Mouse (Mus musculus) MEL (cell line): Measurements from ENCODE around the gene Parp11. TPM values are rescaled to one million over a fixed set of nuclear protein-coding genes. Genes with fewer than 3 reads are reported as not detected.

Experiments
- DNase-seq: peaks from one replicate; pipeline ENCODE4 v3.0.0; 2011; ENCODE audit warnings: low read depth, low spot score
- H3K27ac ChIP-seq: 2 replicates; pipeline ENCODE4 v1.5.1; 2012; ENCODE audit warnings: low read depth, mild to moderate bottlenecking, control low read depth, low read length, moderate library complexity; ENCODE audit not compliant: control insufficient read depth
- H3K27me3 ChIP-seq, 2 experiments: fragments of 150-350 bp in 1 of 2; sonication (generic) in 1 of 2; 2 replicates each; pipeline ENCODE4 v1.6.1; 2012; ENCODE audit warnings: low read length in 2 of 2, mild to moderate bottlenecking in 2 of 2, improper control_type of control experiment in 1 of 2, moderate library complexity in 1 of 2; ENCODE audit not compliant: insufficient read depth in 2 of 2, control insufficient read depth in 1 of 2
- H3K36me3 ChIP-seq, 2 experiments: 2 replicates each; pipeline ENCODE4 v1.6.1; 2012 to 2014; ENCODE audit warnings: low read length in 2 of 2, improper control_type of control experiment in 1 of 2, inconsistent platforms in 1 of 2, mild to moderate bottlenecking in 1 of 2; ENCODE audit not compliant: insufficient read depth in 2 of 2, control insufficient read depth in 1 of 2
- H3K4me1 ChIP-seq, 2 experiments: fragments of 150-350 bp in 1 of 2; sonication (generic) in 1 of 2; 2 replicates each; pipeline ENCODE4 v1.6.1; 2012; ENCODE audit warnings: low read length in 2 of 2, improper control_type of control experiment in 1 of 2, mild to moderate bottlenecking in 1 of 2; ENCODE audit not compliant: insufficient read depth in 2 of 2, control insufficient read depth in 1 of 2
- H3K4me3 ChIP-seq, 2 experiments: fragments of 150-350 bp in 1 of 2; sonication (generic) in 1 of 2; 2 replicates each; pipeline ENCODE4 v1.5.1; 2012; ENCODE audit warnings: low read depth in 2 of 2, low read length in 2 of 2, mild to moderate bottlenecking in 2 of 2, moderate library complexity in 2 of 2, control low read depth in 1 of 2, improper control_type of control experiment in 1 of 2; ENCODE audit not compliant: control insufficient read depth in 1 of 2, insufficient read depth in 1 of 2
- H3K79me2 ChIP-seq: 2 replicates; pipeline ENCODE4 v1.6.1; 2012; ENCODE audit warnings: mild to moderate bottlenecking, low read length, moderate library complexity; ENCODE audit not compliant: control insufficient read depth, poor library complexity, insufficient read depth
- H3K9ac ChIP-seq: 2 replicates; pipeline ENCODE4 v1.6.1; 2012; ENCODE audit warnings: low read depth, mild to moderate bottlenecking, control low read depth, low read length, moderate library complexity; ENCODE audit not compliant: control insufficient read depth, poor library complexity, severe bottlenecking
- H3K9me3 ChIP-seq: fragments of 150-350 bp; sonication (generic); replicated peaks from 2 replicates; pipeline ENCODE4 v1.6.1; 2012; ENCODE audit warnings: mild to moderate bottlenecking, low read length, improper control_type of control experiment, moderate library complexity; ENCODE audit not compliant: insufficient read depth
- CTCF ChIP-seq, 3 experiments: IDR thresholded peaks in 2 of 3; conservative IDR thresholded peaks in 1 of 3; 2 replicates each; pipeline ENCODE4 v1.5.1; 2011 to 2012; ENCODE audit warnings: low read length in 3 of 3, low read depth in 2 of 3, mild to moderate bottlenecking in 2 of 3, improper control_type of control experiment in 1 of 3, inconsistent platforms in 1 of 3, mixed read lengths in 1 of 3, moderate library complexity in 1 of 3; ENCODE audit not compliant: control insufficient read depth in 1 of 3, insufficient read depth in 1 of 3, poor library complexity in 1 of 3, severe bottlenecking in 1 of 3
- E2F4 ChIP-seq: IDR thresholded peaks from 2 replicates; pipeline ENCODE4 v1.6.1; 2011; ENCODE audit warnings: low read depth, low read length, improper control_type of control experiment, borderline replicate concordance
- EP300 ChIP-seq, 2 experiments: IDR thresholded peaks; 2 replicates each; pipeline ENCODE4 v1.6.1; 2011; ENCODE audit warnings: improper control_type of control experiment in 2 of 2, low read length in 2 of 2, low read depth in 1 of 2, mild to moderate bottlenecking in 1 of 2
- JUND ChIP-seq: IDR thresholded peaks from 2 replicates; pipeline ENCODE4 v1.6.1; 2011; ENCODE audit warnings: low read depth, mild to moderate bottlenecking, improper control_type of control experiment, low read length
- KAT2A ChIP-seq: conservative IDR thresholded peaks from 2 replicates; pipeline ENCODE4 v1.6.1; 2012; ENCODE audit warnings: low read depth, low read length, improper control_type of control experiment, inconsistent platforms
- MAX ChIP-seq: IDR thresholded peaks from 2 replicates; pipeline ENCODE4 v1.6.1; 2011; ENCODE audit warnings: low read length, improper control_type of control experiment
- MAZ ChIP-seq: IDR thresholded peaks from 2 replicates; pipeline ENCODE4 v1.6.1; 2012; ENCODE audit warnings: low read depth, mild to moderate bottlenecking, inconsistent platforms, low read length, improper control_type of control experiment
- MEF2A ChIP-seq: IDR thresholded peaks from 2 replicates; pipeline ENCODE4 v1.6.1; 2014; ENCODE audit warnings: low read depth, mild to moderate bottlenecking, inconsistent platforms, low read length, improper control_type of control experiment; ENCODE audit not compliant: poor library complexity, insufficient replicate concordance, severe bottlenecking; ENCODE audit errors: extremely low read depth
- MXI1 ChIP-seq: IDR thresholded peaks from 2 replicates; pipeline ENCODE4 v1.6.1; 2011; ENCODE audit warnings: mild to moderate bottlenecking, low read depth, low read length, improper control_type of control experiment
- MYB ChIP-seq: IDR thresholded peaks from 2 replicates; pipeline ENCODE4 v1.6.1; 2011; ENCODE audit warnings: mild to moderate bottlenecking, low read depth, low read length, improper control_type of control experiment
- MYC ChIP-seq: IDR thresholded peaks from 2 replicates; pipeline ENCODE4 v1.6.1; 2011; ENCODE audit warnings: low read depth, mild to moderate bottlenecking, low read length, improper control_type of control experiment, moderate library complexity
- NRF1 ChIP-seq: IDR thresholded peaks from 2 replicates; pipeline ENCODE4 v1.6.1; 2014; ENCODE audit warnings: low read depth, mild to moderate bottlenecking, inconsistent platforms, low read length, improper control_type of control experiment, moderate library complexity; ENCODE audit not compliant: poor library complexity, insufficient read depth, severe bottlenecking
- POLR2A ChIP-seq, 2 experiments: IDR thresholded peaks; 2 replicates each; pipeline ENCODE4 v1.6.1; 2011 to 2012; ENCODE audit warnings: low read length in 2 of 2, mild to moderate bottlenecking in 2 of 2, control low read depth in 1 of 2, improper control_type of control experiment in 1 of 2, low read depth in 1 of 2, moderate library complexity in 1 of 2; ENCODE audit not compliant: control insufficient read depth in 1 of 2, insufficient read depth in 1 of 2, poor library complexity in 1 of 2
- POLR2AphosphoS5 ChIP-seq: IDR thresholded peaks from 2 replicates; pipeline ENCODE4 v1.6.1; 2012; ENCODE audit warnings: low read depth, borderline replicate concordance, mild to moderate bottlenecking, inconsistent platforms, low read length, moderate library complexity, mixed read lengths
- RAD21 ChIP-seq: IDR thresholded peaks from 2 replicates; pipeline ENCODE4 v1.6.1; 2011; ENCODE audit warnings: mild to moderate bottlenecking, low read depth, low read length, improper control_type of control experiment
- SIN3A ChIP-seq: IDR thresholded peaks from 2 replicates; pipeline ENCODE4 v1.6.1; 2012; ENCODE audit warnings: low read length, improper control_type of control experiment, inconsistent platforms
- SMC3 ChIP-seq: IDR thresholded peaks from 2 replicates; pipeline ENCODE4 v1.6.1; 2011; ENCODE audit warnings: low read depth, low read length, improper control_type of control experiment
- TAL1 ChIP-seq: IDR thresholded peaks from 2 replicates; pipeline ENCODE4 v1.6.1; 2012; ENCODE audit warnings: mild to moderate bottlenecking, inconsistent platforms, low read length, moderate library complexity, mixed read lengths
- TCF12 ChIP-seq: IDR thresholded peaks from 2 replicates; pipeline ENCODE4 v1.6.1; 2014; ENCODE audit warnings: low read depth, mild to moderate bottlenecking, inconsistent platforms, low read length, improper control_type of control experiment, moderate library complexity
- UBTF ChIP-seq: IDR thresholded peaks from 2 replicates; pipeline ENCODE4 v1.6.1; 2012; ENCODE audit warnings: low read depth, mild to moderate bottlenecking, inconsistent platforms, low read length, improper control_type of control experiment, moderate library complexity, borderline replicate concordance; ENCODE audit not compliant: insufficient read depth
- USF2 ChIP-seq, 2 experiments: IDR thresholded peaks; 2 replicates each; pipeline ENCODE4 v1.6.1; 2011 to 2012; ENCODE audit warnings: improper control_type of control experiment in 2 of 2, low read length in 2 of 2, borderline replicate concordance in 1 of 2, inconsistent platforms in 1 of 2, low read depth in 1 of 2, mild to moderate bottlenecking in 1 of 2; ENCODE audit not compliant: insufficient read depth in 1 of 2
- ZC3H11A ChIP-seq: IDR thresholded peaks from 2 replicates; pipeline ENCODE4 v1.6.1; 2012; ENCODE audit warnings: low read depth, mild to moderate bottlenecking, inconsistent platforms, low read length, improper control_type of control experiment
- ZKSCAN1 ChIP-seq: IDR thresholded peaks from 2 replicates; pipeline ENCODE4 v1.6.1; 2012; ENCODE audit warnings: low read depth, mild to moderate bottlenecking, inconsistent platforms, low read length, improper control_type of control experiment, moderate library complexity
- ZNF384 ChIP-seq: IDR thresholded peaks from 2 replicates; pipeline ENCODE4 v1.6.1; 2012; ENCODE audit warnings: low read depth, mild to moderate bottlenecking, inconsistent platforms, low read length, improper control_type of control experiment
- polyA plus RNA-seq, 2 experiments: library from polyadenylated mRNA; stranded (reverse) in 1 of 2; unstranded in 1 of 2; fragments of >175 nt in 1 of 2; fragments of >200 nt in 1 of 2; gene quantifications; 2 replicates each; pipeline versions ENCODE4 v1.2.1 to v1.2.4; 2012; ENCODE audit warnings: low replicate concordance in 2 of 2, low read depth in 1 of 2; ENCODE audit not compliant: insufficient read length in 2 of 2, insufficient read depth in 1 of 2, missing spikeins in 1 of 2
- total RNA-seq: library from RNA; depleted of rRNA; stranded (reverse); fragments of 300-350 nt; gene quantifications from 2 replicates; pipeline ENCODE4 v1.2.3, GENCODE M21; 2012

Gene Parp11
- total and polyA plus RNA-seq, 3 experiments, result 5.9 to 8.2 TPM; not detected in 1

GRCm38 (mm10) chr6:127433886-127434647 lies 12.6 kb upstream of the Parp11 start:
- Histone ChIP-seq H3K27me3 (peaks cover 0 to 3% of the 10 kb centered on the region in 2 experiments; a peak in 3 of 4 replicates), H3K36me3 (peaks cover 0 to 6% of the 10 kb centered on the region in 2 experiments; a peak in 2 of 4 replicates), H3K9ac (no peak overlapping the region)
- peak; percentile 10; the same call in 1 of the 2 replicates for TF ChIP-seq TCF12
- TF ChIP-seq ZKSCAN1, result no peak
- TF ChIP-seq, all 39 proteins: peak for 1
- DNase-seq, result no peak
- Histone ChIP-seq H3K4me3 (no peak overlapping the region), H3K9me3 (no peaks in the 10 kb centered on the region), H3K4me1 (peaks cover 4 to 8% of the 10 kb centered on the region in 2 experiments), H3K79me2 (no peaks in the 10 kb centered on the region), H3K27ac (no peak overlapping the region)

- H3K36me3 ChIP-seq, result peaks cover 0 to 11% of the 10 kb centered on the region in 2 experiments; a peak in 2 of 4 replicates
- TF ChIP-seq MYC (no peak), KAT2A (no peak), TCF12 (no peak), UBTF (no peak), JUND (no peak), CTCF (IDR thresholded peaks at IDR 0.05 in 2 of 3, conservative IDR thresholded peaks at IDR 0.05 in 1 of 3; ENCODE audit: control insufficient read depth in 1 of 3, insufficient read depth in 1 of 3, low read depth in 2 of 3, low read length in 3 of 3, poor library complexity in 1 of 3, severe bottlenecking in 1 of 3) (no peak), MAZ (no peak), MAX (no peak), NRF1 (no peak), TAL1 (no peak), POLR2AphosphoS5 (no peak), ZNF384 (no peak), POLR2A (IDR thresholded peaks at IDR 0.05; ENCODE audit: control insufficient read depth in 1 of 2, insufficient read depth in 1 of 2, low read depth in 1 of 2, low read length in 2 of 2, poor library complexity in 1 of 2) (no peak), ZKSCAN1 (no peak)
- TF ChIP-seq, all 39 proteins: peak for 0
- no peak overlapping the region for H3K4me3 ChIP-seq
- H3K79me2 ChIP-seq, result no peaks in the 10 kb centered on the region
- H3K27me3 ChIP-seq, result peaks cover 0 to 3% of the 10 kb centered on the region in 2 experiments; a peak in 3 of 4 replicates
- H3K27ac ChIP-seq, result no peak overlapping the region
- no peaks in the 10 kb centered on the region for H3K9me3 ChIP-seq
- H3K9ac ChIP-seq, result no peak overlapping the region
- no peak for DNase-seq
- H3K4me1 ChIP-seq, result peaks cover 9 to 11% of the 10 kb centered on the region in 2 experiments
Measured at GRCm38 (mm10) chr6:127434648-127434984, 12.0 kb upstream of the Parp11 start.

- Histone ChIP-seq H3K27me3 (no peaks in the 10 kb centered on the region), H3K4me1 (peaks cover 16 to 19% of the 10 kb centered on the region in 2 experiments), H3K4me3 (no peak overlapping the region), H3K9me3 (no peaks in the 10 kb centered on the region), H3K27ac (no peak overlapping the region), H3K9ac (no peak overlapping the region), H3K36me3 (peaks cover 0 to 18% of the 10 kb centered on the region in 2 experiments; a peak in 2 of 4 replicates), H3K79me2 (no peaks in the 10 kb centered on the region)
- no peak for DNase-seq
- TF ChIP-seq MAZ, result 0 out of 2 replicates have a peak, but pooled peaks have one; percentile 30
- no peak for TF ChIP-seq MYB
- TF ChIP-seq ZKSCAN1, result no peak
- TF ChIP-seq MEF2A, result peak; percentile 35; the same call in 1 of the 2 replicates
- no peak for TF ChIP-seq SIN3A
- TF ChIP-seq MXI1, result no peak
- no peak for TF ChIP-seq SMC3
- no peak for TF ChIP-seq E2F4
- TF ChIP-seq JUND, result no peak
- TF ChIP-seq CTCF (IDR thresholded peaks at IDR 0.05 in 2 of 3, conservative IDR thresholded peaks at IDR 0.05 in 1 of 3; ENCODE audit: control insufficient read depth in 1 of 3, insufficient read depth in 1 of 3, low read depth in 2 of 3, low read length in 3 of 3, poor library complexity in 1 of 3, severe bottlenecking in 1 of 3), result no peak
- no peak for TF ChIP-seq ZC3H11A
- no peak for TF ChIP-seq USF2 (IDR thresholded peaks at IDR 0.05; ENCODE audit: borderline replicate concordance in 1 of 2, insufficient read depth in 1 of 2, low read depth in 1 of 2, low read length in 2 of 2)
- peak; percentile 31 to 53; a peak in 2 of 4 replicates for TF ChIP-seq EP300 (IDR thresholded peaks at IDR 0.05; ENCODE audit: low read depth in 1 of 2, low read length in 2 of 2)
- TF ChIP-seq RAD21, result no peak
Measured at GRCm38 (mm10) chr6:127439063-127439462, 7.6 kb upstream of the Parp11 start.
